Mouse (Mus musculus) liver, adult 2 months (tissue): ENCODE measurements around the gene Prex1.

Experiments
- CTCF ChIP-seq: fragments of 200-500 bp; IDR thresholded peaks from 2 replicates; pipeline ENCODE4 v1.5.1; 2011; ENCODE audit warnings: low read depth, low read length, control low read depth
- POLR2A ChIP-seq: fragments of 200-500 bp; IDR thresholded peaks from 2 replicates; pipeline ENCODE4 v1.6.1; 2011; ENCODE audit warnings: low read length, control low read depth; ENCODE audit not compliant: insufficient read depth; ENCODE audit errors: extremely low read depth

GRCm38 (mm10) chr2:166561781-166562180 is 151.9 kb downstream of the Prex1 start:
- no peak for TF ChIP-seq POLR2A
- TF ChIP-seq CTCF, result no peak
